Mouse (Mus musculus) E14TG2a.4 (cell line): ENCODE measurements around the gene Slc45a2.
A peak's percentile ranks its signal among the peaks of the same experiment; 100 is the strongest.

ENCODE experiments used
- CTCF ChIP-seq: conservative IDR thresholded peaks from 2 replicates; pipeline ENCODE4 v1.5.1; 2014; ENCODE audit warnings: low read length
- NANOG ChIP-seq: IDR thresholded peaks from 2 replicates; pipeline ENCODE4 v1.6.1; 2014; ENCODE audit warnings: borderline replicate concordance, low read length, mixed read lengths

DNA sequence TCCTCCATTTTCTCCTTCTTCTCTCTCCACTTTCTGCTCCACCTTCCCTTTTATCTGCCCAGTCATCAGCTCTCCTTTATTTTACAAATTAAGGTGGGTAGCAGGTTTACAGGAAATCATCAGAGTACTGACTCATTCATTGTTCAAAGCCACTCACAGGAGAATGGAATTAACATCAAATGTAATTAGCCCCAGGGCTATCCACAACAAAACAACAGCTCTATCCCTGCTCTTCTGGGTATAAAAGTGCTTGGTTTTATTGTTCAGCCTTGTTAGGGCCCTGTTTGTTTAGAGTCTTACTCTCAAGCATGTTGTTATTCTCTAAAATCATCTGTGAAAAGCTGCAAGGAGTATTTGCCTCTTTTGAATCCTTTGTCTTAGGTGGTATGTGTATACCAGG, 23.4 kb upstream of the Slc45a2 start:
- TF ChIP-seq CTCF (no peak), NANOG (peak; percentile 97)
